Mouse (Mus musculus): ENCODE measurements at regions not wholly inside any gene's neighbourhood (a gene's known extent, or its start where the extent isn't known, plus 50 kb on each side); places are given as distances from the start of the nearest gene placed in this dataset.

DNA sequence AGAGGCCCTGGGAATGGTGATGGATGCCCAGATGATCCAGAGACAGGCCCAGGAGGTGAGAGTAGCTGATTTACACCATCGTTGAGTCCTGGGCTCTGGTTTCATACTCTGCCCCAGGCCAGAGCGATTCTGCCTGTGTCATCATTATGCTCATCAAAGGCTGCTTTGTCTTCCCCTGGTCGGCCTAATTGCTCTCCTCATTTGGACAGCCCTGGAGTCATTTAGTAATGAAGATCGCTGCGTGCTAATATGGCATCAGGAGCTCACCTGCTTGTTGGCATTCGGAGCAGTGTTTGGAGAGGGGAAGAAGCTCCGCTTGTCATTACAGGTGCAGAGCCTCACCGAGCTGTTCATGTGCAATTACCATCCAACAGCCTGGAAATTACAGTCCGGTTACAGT lies 138.9 kb upstream of the Wscd1 start:
- no peak for TF ChIP-seq CTCF (IDR thresholded peaks at IDR 0.05; ENCODE audit: low read depth, low read length)
- TF ChIP-seq POLR2AphosphoS5 (IDR thresholded peaks at IDR 0.05; ENCODE audit: insufficient replicate concordance, low read depth, low read length) = no peak
